Mouse (Mus musculus): ENCODE measurements around the gene Lactbl1. TPM values are rescaled to one million over a fixed set of nuclear protein-coding genes. Genes with fewer than 3 reads are reported as not detected.

Gene Lactbl1
- not detected in 2 replicates for polyA plus RNA-seq (2012; ENCODE audit: low replicate concordance)

GRCm38 (mm10) chr4:136622388-136622787 lies at the start of gene Lactbl1:
TSS of gene Lactbl1 (plus strand) at chr4:136622621.

DNA sequence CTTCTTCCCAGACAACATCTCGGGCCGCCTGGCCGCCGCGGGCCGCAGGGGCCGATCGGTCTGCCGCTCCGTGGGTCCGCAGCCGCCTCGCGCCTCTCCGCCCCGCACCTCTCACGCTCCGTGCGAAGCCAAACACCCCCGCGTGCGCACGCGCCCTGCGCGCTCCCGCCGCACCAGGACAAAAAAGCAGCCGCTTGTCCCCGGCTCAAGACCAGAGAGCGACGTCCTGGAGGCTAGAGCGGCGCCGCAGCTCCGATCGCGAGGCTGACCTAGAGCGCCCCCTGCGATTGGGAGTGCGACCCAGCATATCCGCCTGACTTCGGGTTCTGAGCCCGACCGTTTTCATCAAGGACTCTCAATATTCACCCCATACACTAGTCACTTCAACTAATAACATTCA lies 19.9 kb upstream of the Lactbl1 start, which contains the start of gene Kdm1a:
TSS of gene Kdm1a (minus strand) at position 156 of the 400 bp plus-strand sequence.

DNA sequence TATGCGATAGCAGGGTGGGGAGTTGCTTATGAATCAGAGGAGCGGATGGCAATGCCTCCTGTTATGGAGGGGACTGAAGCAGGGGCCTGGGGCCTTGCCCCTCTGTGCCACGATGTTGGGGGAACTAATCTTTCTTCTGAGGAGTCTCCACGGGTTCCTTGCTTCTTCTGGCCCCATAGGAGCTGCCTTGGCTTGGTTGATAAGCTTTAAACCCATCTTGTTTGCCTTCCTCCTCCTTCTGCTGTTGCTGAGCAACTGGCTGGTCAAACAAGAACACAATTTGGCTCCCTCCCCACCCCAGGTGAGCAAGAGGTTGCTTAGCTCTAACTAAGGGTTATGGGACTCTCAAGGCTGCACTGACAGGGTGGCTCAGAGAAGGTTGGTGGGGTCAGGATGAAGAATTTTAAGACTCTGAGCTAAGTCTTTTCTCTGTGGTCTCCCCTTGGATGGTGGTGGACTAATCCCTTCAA lies 12.0 kb upstream of the Lactbl1 start, which contains the start of gene Tex46:
TSS of gene Tex46 (plus strand) at position 51 of the 470 bp plus-strand sequence.

Other genes with a start within 250 kb of the Lactbl1 start
- gene Htr1d, start 199.1 kb upstream of the Lactbl1 start, polyA plus RNA-seq (2012; ENCODE audit: low replicate concordance), result not detected in 2 replicates
- 0.23 TPM in 1 of 2 replicates, not detected in the other for gene 6030445D17Rik, start 160.4 kb upstream of the Lactbl1 start, polyA plus RNA-seq (2012; ENCODE audit: low replicate concordance)
- 0.73 and 4.5 TPM in 2 replicates for gene Luzp1, start 152.9 kb upstream of the Lactbl1 start, polyA plus RNA-seq (2012; ENCODE audit: low replicate concordance)
- 11.0 and 19.5 TPM in 2 replicates for gene Kdm1a, start 19.9 kb upstream of the Lactbl1 start, polyA plus RNA-seq (2012; ENCODE audit: low replicate concordance)
- not detected in 2 replicates for gene Tex46, start 12.2 kb upstream of the Lactbl1 start, polyA plus RNA-seq (2012; ENCODE audit: low replicate concordance)
- gene Ephb2, start 213.4 kb downstream of the Lactbl1 start, polyA plus RNA-seq (2012; ENCODE audit: low replicate concordance), result 0.03 and 0.39 TPM in 2 replicates